Mouse (Mus musculus) left cerebral cortex, adult 2 months (tissue): ENCODE results near the gene Slamf9. TPM values are rescaled to one million over a fixed set of nuclear protein-coding genes. Genes with fewer than 3 reads are reported as not detected.
A peak's percentile ranks its signal among the peaks of the same experiment; 100 is the strongest.

Experiments
- DNase-seq, 2 experiments: peaks; one replicate each; pipeline ENCODE4 v3.0.0; 2021 to 2022; ENCODE audit warnings: low spot score in 2 of 2, mixed read lengths in 1 of 2; ENCODE audit errors: extremely low spot score in 1 of 2
- H3K27ac ChIP-seq: fragments of 200-600 bp; 2 replicates; pipeline ENCODE4 v1.8.1; 2022
- H3K4me3 ChIP-seq: fragments of 200-600 bp; 2 replicates; pipeline ENCODE4 v1.8.1; 2022
- CTCF ChIP-seq: fragments of 200-600 bp; IDR thresholded peaks from 2 replicates; pipeline ENCODE4 v1.8.1; 2022; ENCODE audit warnings: antibody characterized with exemption, mild to moderate bottlenecking, moderate library complexity
- intact Hi-C: fragments of 180-260 bp; cut with DNase I; formaldehyde crosslinking; loops from one replicate; pipeline ENCODE4 v1.15.1; 2025
- total RNA-seq, 2 experiments: library from RNA; stranded (reverse); gene quantifications; 2 replicates each; pipeline ENCODE4 v1.2.3; 2021

Slamf9 gene
- total RNA-seq, 2 experiments from 2014 or later = 0.70 to 0.79 TPM

- Histone ChIP-seq H3K4me3 (no peak overlapping the region), H3K27ac (no peak overlapping the region)
- intact Hi-C loops = no loop called here
- DNase-seq = no peak
- TF ChIP-seq CTCF = no peak
Observed at GRCm38 (mm10) chr1:172468301-172468877, 6.8 kb upstream of the Slamf9 start.

DNA sequence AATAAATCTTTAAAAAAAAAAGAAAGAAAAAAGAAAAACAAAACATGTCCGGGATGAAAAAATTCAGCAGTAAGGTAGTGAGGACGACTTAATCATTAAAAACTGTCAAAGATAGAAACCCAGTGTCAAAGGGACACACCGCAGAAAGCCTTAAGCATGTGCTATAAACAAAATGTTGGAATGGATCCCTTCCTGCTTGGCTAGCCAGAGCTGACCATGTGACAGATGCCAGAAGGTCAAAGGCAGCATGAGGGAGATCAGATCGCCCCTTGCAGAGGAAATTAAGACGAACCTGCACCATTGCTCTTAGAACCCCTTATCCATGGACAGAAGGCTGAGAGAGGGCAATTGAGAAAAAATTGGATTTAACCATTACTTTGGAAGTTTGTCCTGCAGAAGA lies 5.8 kb upstream of the Slamf9 start:
- no peak for DNase-seq
- TF ChIP-seq CTCF = no peak
- Histone ChIP-seq H3K27ac (no peak overlapping the region), H3K4me3 (no peak overlapping the region)
- intact Hi-C loops = no loop called here

- no peak for DNase-seq
- H3K4me3 ChIP-seq = no peak overlapping the region
- intact Hi-C loops = no loop called here
- H3K27ac ChIP-seq = no peak overlapping the region
- no peak for TF ChIP-seq CTCF
Observed at GRCm38 (mm10) chr1:172469810-172470448, 5.2 kb upstream of the Slamf9 start.

- no peak for TF ChIP-seq CTCF
- intact Hi-C loops = no loop called here
- DNase-seq = no peak
- H3K4me3 ChIP-seq = no peak overlapping the region
- no peak overlapping the region for H3K27ac ChIP-seq
Observed at GRCm38 (mm10) chr1:172472909-172473308, 2.2 kb upstream of the Slamf9 start.

GRCm38 (mm10) chr1:172474196-172474595 lies 962 bp upstream of the Slamf9 start:
- H3K4me3 ChIP-seq = no peak overlapping the region
- intact Hi-C loops = no loop called here
- TF ChIP-seq CTCF = no peak
- DNase-seq = no peak
- no peak overlapping the region for H3K27ac ChIP-seq

DNA sequence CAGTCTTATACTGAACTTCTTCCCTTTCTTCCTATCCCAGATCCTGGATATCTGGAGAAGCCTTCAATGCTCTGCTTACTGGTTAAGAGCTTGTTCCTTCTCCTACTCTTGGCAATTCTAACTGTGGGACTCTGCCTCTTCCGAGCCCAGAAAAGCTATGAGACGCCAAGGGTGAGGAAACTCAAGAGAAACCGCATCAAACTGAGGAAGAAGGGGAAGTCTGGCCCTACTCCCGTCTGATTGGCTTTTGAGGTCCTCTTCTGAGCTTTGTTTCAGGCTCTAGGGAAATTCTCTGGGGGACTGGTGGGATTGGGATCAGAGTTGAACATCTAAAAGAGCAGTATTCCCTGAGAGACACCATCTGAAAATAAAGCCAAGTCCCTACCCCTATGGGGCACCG lies 2.9 kb downstream of the Slamf9 start:
- no peak for DNase-seq
- H3K4me3 ChIP-seq = no peak overlapping the region
- intact Hi-C loops = no loop called here
- no peak overlapping the region for H3K27ac ChIP-seq
- no peak for TF ChIP-seq CTCF

GRCm38 (mm10) chr1:172480376-172480775 lies 5.2 kb downstream of the Slamf9 start:
- Histone ChIP-seq H3K27ac (no peak overlapping the region), H3K4me3 (no peak overlapping the region)
- TF ChIP-seq CTCF = no peak
- DNase-seq = no peak
- intact Hi-C loops = no loop called here

DNA sequence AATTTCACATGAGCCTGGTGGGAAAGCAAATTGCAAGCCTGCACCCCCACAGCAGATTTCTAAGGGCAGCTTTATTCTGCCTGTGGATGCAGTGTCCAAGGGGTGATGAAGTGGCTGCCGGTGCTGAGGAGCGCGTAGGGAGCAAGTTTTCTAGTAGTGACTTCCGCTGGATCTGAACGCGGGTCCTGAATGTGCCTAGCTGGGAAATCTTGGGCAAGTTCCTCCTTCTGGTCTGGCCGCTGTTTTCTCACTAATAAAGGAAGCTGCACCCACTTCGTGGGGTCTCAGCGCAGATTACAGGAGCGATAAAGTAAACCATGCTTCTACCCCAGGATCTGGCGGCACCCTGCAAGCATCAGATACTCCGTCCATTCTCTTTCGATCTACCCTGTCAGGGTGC lies 6.0 kb downstream of the Slamf9 start:
- TF ChIP-seq CTCF = no peak
- H3K4me3 ChIP-seq = no peak overlapping the region
- intact Hi-C loops = no loop called here
- no peak overlapping the region for H3K27ac ChIP-seq
- DNase-seq = no peak

DNA sequence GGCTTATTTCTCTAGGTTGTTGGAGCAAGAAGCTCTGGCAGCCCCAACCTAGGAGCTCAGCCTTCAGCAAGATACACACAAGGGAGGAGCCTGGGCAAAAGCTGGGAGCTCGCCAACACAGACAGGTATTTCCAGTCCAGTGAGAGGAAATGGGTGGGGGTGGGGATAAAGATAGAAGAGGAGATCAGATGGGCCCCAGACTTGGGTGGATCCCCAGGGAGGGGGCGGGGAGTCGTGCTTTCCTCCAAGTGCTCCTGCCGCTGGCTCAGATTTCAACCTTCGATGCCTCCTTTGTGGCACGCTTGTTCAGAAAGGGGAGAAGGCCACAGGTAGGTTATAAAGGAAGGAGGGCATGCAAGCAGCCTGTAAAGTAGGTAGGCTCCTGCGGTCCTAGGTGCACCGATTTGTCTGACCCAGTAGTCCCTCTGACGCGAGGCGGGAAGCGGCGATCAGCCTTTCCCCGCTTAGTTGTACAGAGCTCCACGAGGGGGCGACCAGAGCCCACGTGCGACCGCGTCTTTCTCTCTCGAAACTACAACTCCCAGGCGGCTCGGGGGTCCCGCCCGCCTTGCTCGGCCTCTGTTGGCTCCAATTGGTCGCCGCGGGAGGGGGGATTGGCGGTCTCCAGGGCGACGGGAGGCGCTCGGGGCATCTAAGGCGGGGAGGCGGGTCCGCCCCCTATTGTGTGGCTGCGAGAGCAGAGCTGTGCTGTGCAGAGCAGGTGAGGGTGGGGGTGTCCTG lies 6.6 kb downstream of the Slamf9 start, which contains the start of gene Igsf9:
Gene Igsf9 (plus strand): TSS at position 249 of the 741 bp plus-strand sequence.
- Histone ChIP-seq H3K4me3 (peak within 1 kb of the TSS; percentile 56), H3K27ac (no peak within 1 kb of the TSS)
- DNase-seq = peak; percentile 91 to 94
- intact Hi-C loops = no loop called here
- peak; percentile 57 for TF ChIP-seq CTCF

GRCm38 (mm10) chr1:172482518-172483360 lies 7.6 kb downstream of the Slamf9 start:
- intact Hi-C loops = no loop called here
- H3K4me3 ChIP-seq = peak overlapping the region; percentile 56
- no peak for TF ChIP-seq CTCF
- H3K27ac ChIP-seq = no peak overlapping the region
- DNase-seq = no peak

DNA sequence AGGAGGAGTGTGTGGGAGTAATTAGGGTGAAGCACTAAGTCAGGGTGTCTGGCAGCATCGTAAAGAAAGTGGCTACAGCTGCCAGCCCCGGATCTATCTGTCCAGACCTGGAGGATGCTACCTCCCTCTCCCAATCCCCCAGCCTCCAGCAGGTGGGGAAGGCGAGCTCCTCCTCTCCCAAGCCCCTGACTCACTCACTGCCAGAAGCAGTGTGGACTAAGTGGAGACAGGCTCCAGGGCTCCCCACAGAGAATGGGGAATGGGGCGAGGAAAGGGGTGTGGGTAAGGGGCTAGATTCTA lies 8.2 kb downstream of the Slamf9 start:
- no peak for TF ChIP-seq CTCF
- H3K27ac ChIP-seq = no peak overlapping the region
- H3K4me3 ChIP-seq = no peak overlapping the region
- DNase-seq = no peak
- intact Hi-C loops = no loop called here

GRCm38 (mm10) chr1:172484236-172484635 lies 9.1 kb downstream of the Slamf9 start:
- no peak for TF ChIP-seq CTCF
- DNase-seq = no peak
- no peak overlapping the region for H3K27ac ChIP-seq
- H3K4me3 ChIP-seq = no peak overlapping the region
- intact Hi-C loops = no loop called here
